Mouse (Mus musculus) lung, postnatal 14 days (tissue): ENCODE results near the gene Eipr1.
"Not testable (repeated sequence)": the region's sequence is repeated elsewhere in the genome, so short reads cannot be mapped to it uniquely, and the experiment has no call there.

Experiments used
- DNase-seq: peaks from one replicate; pipeline ENCODE4 v3.0.0; 2021

The Eipr1 gene

DNA sequence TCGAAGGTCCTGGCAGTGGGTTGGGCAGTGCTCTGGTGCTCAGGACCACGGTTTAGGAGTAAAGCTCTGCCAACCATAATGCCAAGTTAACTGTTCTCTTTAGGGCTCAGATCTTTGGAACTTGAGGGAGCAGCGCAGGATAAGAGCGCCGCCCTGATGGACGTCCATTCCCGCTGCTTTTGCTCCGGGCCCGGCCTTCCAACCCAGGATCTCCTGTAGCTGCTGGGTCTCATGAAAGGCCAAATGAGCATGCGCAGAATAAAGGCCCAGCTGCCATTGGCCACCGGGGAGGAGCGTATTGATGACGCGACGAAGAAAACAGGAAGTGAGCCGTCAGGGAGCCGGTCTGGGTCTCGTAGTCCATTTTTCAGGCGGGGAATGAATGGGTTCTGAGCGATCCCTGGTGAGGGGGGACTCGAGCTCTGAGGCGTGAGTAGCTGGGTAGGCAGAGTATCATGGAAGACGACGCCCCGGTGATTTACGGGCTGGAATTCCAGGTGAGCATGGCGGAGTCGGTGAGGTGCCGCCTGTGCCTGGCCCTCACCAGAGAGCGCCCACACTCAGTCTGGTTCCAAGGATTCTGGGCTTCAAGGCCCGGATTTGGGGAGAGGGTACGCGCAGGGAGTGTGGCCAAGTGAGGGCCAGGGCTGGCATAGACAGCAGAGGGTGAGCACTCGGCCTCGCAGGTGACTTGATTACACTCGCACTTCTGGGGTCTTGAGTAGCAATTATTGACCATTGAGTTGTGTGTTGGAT, at the start of gene Eipr1:
Gene Eipr1, plus strand, starts transcription at position 296 of the 756 bp plus-strand sequence.
- peak; percentile 85 for DNase-seq

DNA sequence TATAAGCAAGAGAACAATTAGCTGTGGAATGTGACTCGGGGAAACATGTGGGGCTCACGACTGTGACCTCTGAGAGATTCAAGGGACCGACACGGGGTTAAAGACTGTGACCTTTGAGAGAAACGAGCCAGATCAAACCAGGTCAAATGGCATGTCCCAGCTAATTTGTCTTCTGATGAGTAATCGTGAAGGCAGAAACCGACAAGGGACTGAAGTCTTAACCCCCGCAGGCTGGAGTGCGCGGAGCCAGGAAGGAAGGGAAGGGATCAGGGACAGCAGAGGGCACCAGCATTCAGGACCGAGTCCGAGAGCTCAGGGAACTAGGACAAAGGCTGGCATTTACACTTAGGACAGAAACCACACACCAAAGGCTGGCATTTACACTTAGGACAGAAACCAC, 47.2 kb upstream of the Eipr1 start:
- DNase-seq = no peak

DNA sequence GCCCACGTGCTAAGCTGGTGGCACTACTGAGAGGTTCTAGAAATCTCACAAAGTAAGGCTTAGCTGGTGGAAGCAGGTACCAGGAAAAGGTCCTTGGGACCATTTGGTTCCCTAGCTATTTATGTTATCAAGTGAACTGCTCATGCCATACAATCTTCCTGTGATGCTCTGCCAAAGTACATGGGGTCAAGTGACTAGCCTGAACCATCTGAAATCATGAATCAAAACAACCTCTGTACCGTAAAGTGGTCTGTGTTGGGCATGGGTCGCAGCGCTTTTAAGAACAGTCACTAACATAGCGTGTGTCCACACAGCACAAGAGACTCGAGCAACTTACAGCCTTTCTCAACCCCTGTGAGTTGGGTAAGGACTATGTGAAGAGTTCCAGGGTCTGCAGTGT, 46.4 kb upstream of the Eipr1 start:
- DNase-seq = no peak

DNA sequence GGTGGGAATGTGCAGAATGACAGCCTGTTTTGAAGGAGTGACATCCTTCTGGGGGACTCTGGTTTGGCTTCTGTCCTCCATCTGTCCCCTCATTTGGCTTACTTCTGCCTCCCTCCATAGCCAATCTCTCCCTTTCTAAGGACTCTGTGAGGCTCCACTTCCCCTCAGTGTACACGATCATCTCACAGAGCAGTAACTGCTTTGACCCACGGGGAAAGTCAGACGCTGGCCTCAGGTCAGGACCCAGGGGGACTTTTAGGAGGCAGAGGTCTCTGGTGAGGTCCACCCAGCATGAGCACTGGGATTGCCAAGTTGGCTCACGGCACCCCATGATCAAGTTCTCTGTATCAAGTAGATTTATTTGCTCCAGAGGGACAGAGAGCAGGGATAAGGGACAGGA, 43.4 kb upstream of the Eipr1 start:
- no peak for DNase-seq

DNA sequence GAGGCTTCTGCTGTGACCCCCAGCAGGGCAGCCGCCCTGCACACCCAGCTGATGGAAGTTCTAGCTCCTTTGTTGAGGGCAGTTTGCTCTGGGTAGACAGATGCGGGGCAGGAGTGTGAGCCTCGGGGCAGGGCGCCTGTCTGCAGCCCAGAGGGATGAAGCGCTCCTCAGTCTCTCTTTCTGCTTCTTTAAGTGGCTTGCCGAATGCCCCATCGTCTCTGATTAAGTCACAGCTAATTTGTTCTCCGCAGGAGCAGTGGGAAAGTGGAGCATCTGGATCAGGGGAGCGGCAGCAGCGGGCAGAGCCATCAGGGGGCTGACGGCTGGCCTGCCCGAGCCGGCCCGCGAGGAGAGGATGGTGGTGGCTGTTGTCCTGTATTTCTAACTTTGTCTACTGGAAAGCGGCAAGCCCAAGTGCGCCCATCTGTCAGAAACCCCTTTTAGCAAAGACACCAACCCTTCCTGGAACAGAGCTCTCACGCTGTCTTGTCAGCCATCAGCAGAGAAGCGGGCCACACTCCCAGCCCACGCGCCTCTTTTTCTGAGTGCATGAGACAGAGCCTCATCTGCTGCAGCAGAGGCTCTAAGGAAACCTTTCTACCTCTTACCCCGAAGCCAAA, 40.9 kb upstream of the Eipr1 start:
- DNase-seq = no peak

DNA sequence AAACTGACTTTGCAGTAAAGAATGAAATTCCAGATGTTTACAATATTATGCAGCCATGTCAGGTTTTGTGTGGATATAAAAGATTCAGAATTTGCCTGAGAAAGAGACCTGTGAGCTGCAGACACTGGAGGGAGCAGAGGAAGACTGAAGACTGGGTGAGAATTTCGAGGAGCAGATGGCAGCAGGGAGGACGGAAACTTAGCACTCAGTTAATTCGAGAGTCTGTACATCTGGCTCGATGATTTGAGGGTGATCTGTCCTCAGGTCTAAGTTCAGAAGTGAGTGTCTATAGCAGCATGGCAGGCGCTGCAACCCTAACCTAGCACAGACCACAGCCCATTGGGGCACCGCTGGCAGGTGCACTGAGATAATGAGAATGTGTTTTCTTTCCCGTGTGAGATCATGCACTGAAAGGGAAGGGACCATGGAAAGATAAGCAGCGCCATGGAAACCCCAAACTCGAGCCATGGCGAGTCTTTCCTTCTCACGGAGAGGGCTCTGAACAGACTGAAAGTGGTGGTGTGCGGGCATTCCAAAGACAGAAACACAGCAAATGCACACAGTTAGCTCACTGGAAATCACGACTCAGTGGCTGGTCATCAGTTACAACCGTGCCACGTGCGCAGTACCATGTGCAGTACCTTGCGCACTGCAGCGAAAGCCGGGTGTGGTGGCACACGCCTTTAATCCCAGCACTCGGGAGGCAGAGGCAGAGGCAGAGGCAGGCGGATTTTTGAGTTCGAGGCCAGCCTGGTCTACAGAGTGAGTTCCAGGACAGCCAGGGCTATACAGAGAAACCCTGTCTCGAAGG, 36.6 kb upstream of the Eipr1 start:
- no peak for DNase-seq

DNA sequence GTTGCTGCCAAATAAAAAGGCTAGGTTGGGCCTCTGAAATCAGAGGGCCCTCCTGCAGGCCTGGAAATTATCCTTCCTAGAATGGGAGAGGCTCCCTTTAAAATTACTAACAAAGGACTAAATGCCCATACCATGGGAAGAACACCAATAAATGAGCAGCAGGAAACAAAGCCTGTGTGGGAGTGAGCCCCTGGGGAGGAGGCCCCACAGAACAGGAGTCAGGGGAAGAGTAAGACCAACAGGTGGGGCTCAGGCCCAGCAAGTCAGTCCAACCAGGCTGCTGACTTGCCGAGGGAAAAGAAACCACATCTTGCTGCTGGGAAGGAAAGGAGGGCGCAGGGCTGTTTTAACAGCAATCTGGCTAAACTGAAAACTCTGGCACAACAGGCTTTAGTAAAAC, 34.5 kb upstream of the Eipr1 start:
- no peak for DNase-seq

DNA sequence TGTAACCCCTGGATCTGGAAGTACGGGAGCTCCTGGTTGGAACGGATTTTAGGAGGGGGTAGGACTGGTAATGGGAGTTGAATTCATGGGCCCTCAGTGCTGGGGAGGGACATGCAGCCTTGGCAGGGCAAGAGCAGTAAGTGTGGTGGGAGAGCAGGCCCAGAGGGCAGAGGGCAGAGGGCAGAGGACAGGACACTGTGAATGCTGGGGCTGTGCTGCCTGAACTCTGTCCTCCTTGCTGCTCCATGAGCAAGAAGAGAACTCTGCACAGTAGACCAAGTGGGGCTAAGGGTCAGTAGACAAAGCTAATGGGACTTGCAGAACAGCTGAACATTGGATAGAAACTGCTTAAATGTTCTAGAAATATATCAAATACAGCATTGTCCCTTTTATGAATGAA, 33.5 kb upstream of the Eipr1 start:
- no peak for DNase-seq

DNA sequence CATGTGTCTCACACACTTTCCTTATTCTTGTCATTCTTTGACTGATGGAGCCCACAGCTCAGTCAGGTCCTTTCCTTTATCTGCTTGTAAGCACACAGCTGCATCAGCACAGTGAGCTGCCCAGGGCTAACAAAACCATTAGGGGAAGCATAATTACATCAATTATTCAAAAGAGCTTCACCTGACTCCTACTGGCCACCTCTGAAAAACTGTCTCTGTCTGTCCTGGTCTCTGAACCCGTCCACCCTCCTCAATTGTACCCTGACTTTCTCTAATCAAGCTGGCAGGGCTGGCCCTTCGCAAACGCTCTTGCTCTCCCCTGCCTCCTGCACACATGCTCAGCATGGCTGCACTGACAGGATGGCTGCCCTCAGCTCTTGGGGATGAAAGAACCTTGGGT, 27.2 kb upstream of the Eipr1 start:
- no peak for DNase-seq

DNA sequence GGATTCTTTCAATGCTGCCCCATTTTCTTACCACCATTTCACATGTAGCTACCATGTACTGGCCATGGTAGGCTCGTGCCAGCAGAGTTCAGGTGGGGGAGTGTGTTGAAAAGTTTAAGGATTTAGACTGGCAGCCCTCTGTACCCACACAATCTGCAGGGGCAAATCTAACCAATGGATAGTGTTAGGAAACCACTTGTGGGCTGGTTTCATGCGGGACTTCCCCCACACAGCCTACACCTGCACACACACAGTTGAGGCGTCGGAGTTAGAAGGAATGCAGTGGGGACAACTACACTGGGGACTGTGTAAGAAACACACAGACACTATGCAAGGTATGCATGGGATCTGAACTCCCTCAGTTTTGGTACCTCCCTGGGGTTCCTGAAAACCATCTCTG, 25.4 kb upstream of the Eipr1 start:
- DNase-seq = no peak

DNA sequence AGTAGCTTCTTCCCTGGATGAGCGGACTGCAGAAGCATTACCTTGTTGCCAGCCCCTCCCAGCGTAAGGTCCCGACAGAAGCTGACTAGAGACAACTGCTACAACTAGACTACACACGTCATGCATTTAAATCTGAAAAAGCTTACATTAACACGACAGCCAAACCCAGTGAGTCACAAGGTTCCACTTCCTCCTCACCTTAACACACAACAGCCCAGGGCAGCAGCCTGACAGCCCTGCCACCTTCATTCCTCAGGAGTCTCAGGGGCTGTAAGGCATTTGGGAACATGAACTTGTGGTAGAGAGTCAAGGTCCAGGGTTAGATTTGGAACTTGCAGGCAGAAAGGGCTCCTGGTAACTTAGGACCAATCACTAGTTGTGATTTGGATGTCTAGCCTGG, 24.5 kb upstream of the Eipr1 start:
- DNase-seq = no peak

DNA sequence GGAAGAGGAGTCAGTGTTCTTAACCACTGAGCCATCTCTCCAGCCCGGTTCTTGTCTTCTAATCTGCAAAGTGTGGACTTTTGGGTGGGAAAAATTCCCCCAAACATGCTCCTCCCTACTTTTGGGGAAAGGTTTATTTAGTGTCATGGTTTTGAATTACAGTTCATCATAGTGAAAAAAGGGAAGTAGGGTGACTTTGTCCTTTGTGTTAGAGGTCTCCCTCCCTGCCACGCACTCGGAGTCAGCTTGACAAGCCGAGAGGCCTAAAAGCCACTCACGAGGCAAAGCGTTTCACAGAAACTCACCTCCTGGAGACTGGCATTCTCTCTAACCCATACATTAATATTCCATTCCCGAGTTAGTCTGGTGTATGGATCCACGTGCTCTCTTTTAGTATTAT, 19.0 kb upstream of the Eipr1 start:
- DNase-seq = no peak

DNA sequence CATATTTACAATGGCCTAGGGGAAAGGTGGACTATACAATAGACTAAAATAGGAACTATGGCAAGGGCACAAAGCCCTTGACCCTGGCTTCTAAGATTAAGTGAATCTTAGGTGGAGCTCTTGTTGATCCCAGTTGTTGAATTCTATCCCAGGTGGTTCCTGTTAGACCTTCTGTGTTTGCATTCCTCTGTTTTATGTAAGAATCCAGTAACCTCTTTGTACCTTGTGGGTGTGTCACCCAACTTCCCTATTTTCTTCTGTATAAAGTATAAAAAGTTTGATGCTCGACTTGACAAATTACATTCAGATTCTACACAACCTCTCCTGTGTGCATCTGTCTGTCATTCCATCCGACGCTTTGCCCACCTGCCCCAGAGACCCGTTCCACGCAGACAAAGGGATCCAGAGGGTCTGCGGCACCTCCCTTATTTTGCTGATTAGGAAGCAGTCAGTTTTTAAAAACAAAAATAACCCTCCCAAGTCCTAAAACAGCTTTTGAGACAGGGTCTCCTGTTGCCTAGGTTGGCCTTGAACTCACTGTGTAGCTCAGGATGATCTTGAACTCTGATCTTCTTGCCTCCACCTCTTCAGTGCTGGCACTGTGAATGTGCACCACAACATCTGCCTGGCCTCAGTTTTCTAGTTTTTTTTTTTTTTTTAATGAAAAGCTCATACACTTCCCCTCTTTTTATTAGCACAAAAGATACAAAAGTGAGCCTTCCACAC, 17.9 kb upstream of the Eipr1 start:
- not testable (repeated sequence) for DNase-seq

DNA sequence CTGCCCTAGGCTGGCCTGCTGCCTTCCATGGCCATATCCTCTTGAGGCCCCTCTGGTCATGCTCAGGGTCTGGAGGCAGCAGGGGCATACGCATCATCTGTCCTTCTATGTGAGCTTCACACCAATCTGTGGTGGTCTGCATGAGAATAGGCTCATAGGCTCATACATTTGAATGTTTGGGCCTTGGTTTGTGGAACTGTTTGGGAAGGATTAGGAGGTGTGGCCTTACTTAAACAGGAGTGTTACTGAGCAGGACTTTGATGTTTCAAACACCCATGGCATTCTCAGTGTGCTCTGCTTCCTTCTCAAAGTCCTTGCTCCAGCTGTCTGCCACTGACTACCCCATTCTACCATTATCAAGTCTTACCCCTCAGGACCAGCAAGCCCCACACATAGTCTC, 17.3 kb upstream of the Eipr1 start:
- DNase-seq = no peak

DNA sequence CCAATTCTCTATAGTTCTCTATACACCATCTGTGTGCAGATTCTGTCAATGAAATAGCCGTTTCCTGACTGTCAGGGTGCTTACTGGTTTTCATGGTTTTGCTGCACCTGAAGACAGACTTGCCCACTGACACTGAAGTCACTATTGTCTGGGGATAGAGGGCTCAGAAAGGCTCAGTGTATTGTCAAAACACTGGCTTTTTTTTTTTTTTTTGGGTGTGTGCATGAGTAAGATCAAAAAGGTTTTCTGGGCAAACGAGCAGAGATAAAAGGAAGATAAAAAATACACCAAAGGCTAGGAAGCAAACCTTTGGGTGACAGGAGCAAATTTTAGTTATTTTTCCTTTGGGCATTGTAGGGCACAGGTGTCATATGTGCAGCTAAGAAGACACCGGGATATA, 16.3 kb upstream of the Eipr1 start:
- no peak for DNase-seq

DNA sequence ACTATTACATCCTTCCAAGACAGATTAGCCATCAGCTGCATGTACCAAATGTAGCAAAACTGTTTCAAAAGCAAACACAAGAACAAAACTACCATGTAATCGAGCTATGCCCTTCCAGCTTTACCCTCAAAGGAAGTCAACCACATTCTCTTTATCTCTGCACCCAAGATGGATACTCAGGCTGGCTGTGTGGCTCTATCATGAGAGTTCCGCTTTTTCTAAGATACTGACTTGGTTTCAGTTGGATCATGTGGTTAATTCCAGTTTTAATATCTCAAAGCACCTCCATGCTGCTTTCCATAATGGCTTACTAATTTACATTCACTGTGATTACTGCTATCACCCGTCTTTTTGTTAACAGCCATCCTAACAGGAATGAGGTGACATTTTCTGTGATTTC, 8.3 kb upstream of the Eipr1 start:
- no peak for DNase-seq

DNA sequence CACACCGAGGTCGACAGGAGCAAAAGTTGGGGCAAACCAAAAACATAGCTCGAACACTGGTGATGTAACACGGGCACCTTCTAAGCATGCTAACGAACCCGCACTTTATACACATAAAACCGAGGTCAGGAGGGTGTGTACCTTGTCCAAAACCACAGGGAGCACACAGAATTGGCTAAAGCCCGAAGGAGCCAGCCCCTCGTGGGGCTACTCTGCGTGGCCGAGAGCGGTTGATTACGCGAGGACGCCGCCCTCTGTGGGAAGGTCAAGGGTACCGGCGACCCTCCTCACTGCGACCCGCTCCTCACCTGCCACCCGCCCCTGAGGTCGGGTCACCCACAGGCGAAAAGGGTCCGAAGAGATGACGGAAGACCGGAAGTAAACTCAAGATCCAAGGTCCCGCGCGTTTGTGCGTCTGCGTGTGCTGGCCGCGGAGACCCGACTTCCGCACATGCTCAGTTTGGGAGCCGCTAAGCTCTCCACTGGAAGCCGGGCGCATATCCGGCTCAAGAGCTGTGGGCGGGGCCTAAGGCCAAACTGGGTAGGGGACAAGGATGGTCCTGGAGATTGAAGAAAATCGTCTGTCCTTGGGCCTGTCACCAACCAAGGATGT, 1.5 kb upstream of the Eipr1 start, which contains the start of gene Trappc12:
Gene Trappc12, minus strand, starts transcription at position 452 of the 613 bp plus-strand sequence.
- DNase-seq = peak; percentile 90

DNA sequence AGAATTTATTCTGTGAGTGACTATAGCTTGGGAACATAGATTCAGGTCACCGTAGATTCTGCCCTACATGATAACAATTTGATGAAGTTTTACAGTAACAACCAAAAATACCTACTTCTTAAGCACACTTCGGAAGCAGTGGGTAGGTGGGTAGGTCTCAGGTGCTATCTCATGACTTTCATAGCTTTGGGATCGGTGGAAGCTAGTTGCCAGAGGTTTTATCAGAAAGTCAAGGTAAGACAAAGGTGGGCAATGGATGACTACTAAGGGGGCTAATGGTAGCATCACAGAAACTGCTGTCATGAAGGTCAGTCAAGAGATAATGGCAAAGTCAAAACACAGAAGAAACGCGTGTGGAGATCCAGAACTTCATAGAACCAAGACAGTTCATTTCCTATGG, 727 bp upstream of the Eipr1 start:
- no peak for DNase-seq

DNA sequence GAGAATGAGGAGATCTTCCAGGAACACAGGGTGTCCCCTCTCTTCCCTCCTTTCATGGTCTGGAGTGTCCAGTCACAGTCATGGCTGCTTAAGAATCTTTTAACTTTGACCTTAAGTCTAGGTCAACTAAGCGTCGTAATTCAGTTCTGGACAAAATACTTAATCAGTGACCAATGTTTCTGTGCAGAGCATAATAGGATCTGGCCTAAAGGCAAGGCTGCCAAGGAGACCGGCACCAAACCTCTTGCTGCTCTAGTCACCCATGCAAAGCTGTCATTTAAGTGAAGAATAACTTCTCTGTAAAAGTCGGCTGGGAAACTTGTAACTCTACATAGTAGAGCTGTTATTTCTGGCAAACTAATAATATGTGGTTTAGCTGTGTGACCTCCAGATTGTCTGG, 4.4 kb downstream of the Eipr1 start:
- no peak for DNase-seq

DNA sequence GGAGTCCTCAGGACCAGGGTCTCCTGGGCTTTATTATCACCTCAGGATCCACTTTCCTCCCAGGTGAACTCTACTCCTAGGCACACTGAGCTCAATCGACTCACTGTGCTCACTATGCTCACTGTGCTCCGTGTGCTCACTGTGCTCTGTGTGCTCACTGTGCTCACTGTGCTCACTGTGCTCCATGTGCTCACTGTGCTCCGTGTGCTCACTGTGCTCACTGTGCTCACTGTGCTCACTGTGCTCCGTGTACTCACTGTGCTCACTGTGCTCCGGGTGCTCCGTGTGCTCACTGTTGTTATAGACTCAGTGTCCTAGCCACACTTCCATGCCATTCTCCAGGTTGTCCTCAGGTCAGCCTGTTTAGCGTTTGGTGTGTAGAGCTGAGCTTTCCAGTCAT, 18.4 kb downstream of the Eipr1 start:
- DNase-seq = no peak

DNA sequence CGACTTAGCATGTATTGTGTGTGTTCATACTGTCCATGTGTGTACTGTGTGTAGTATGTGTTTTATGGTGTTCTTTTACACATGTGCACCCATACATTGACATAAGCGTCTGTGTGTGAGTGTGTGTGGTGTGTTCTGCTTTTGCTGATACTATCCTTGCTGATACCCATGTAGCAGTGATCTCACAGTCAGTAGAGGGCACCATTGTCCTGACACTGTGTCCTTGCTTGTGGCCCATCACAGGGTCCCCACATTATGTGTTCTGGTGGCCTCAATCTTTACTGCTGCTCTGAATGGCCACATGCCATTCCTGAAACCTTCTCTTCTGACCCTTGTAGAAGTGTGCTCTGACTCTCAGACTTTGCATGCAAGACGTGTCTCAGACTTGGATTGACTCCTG, 22.2 kb downstream of the Eipr1 start:
- DNase-seq = no peak

DNA sequence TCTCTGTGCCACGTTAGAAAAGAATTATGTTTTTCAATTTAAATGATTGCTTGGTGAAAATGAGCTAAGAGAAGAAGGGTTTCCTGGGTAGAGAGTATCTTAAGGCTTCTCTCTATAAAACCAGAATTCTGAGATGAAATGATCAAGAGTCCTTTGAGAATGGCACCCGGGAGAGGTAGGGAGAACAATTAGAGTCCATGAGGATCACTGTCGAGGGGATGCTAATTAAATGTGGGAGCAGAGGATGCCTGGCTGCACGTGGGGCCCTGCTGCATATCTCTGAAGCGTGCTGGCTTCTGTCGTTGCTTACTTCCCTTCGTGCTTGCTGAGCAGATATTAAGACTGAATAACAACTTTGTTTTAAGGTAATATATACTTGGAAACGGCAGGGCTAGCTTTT, 23.5 kb downstream of the Eipr1 start:
- no peak for DNase-seq

DNA sequence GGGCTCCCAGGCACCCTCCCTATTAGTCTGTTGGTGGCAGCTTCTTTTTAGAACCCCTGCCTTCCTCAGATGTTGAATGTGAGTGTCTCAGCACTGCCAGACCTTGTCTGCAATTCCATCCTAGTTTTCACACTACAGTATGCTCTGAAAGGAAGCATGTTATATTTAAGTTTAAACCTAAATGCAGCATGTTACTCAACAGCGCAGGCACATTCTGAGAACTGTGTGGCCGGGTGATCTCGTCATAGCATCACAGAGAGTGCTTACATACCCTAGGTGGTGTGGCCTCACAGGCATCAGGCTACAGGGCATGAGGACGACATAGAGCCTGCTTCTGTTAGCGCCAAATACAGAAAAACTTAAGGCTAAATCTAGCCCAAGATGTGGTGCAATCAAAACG, 24.0 kb downstream of the Eipr1 start:
- no peak for DNase-seq
